Mouse (Mus musculus) C2C12 (cell line): ENCODE data around the gene Usf3. TPM values are rescaled to one million over a fixed set of nuclear protein-coding genes. Genes with fewer than 3 reads are reported as not detected.
A peak's percentile ranks its signal among the peaks of the same experiment; 100 is the strongest.

ENCODE experiments used
- H3K27me3 ChIP-seq: one replicate; pipeline ENCODE4 v1.6.1; 2011; ENCODE audit not compliant: control insufficient read depth, insufficient read depth, insufficient read length
- H3K36me3 ChIP-seq: one replicate; pipeline ENCODE4 v1.6.1; 2011; ENCODE audit not compliant: control insufficient read depth, insufficient read depth
- H3K4me3 ChIP-seq: one replicate; pipeline ENCODE4 v1.5.1; 2011; ENCODE audit warnings: mild to moderate bottlenecking, control low read depth; ENCODE audit not compliant: poor library complexity, insufficient read depth, severe bottlenecking
- H3K79me2 ChIP-seq: one replicate; pipeline ENCODE4 v1.6.1; 2011; ENCODE audit not compliant: control insufficient read depth, insufficient read depth
- H3K79me3 ChIP-seq: one replicate; pipeline ENCODE4 v1.6.1; 2011; ENCODE audit warnings: low read depth, control low read depth
- H3ac ChIP-seq: one replicate; pipeline ENCODE3; 2011; ENCODE audit warnings: low read depth; ENCODE audit not compliant: control insufficient read depth, insufficient read length
- CEBPB ChIP-seq: IDR thresholded peaks from one replicate; pipeline ENCODE4 v1.6.1; 2011; ENCODE audit warnings: low read depth, mild to moderate bottlenecking, control low read depth, moderate library complexity
- CTCF ChIP-seq: IDR thresholded peaks from one replicate; pipeline ENCODE4 v1.5.1; 2011; ENCODE audit not compliant: control insufficient read depth, insufficient read depth, insufficient read length
- FOSL1 ChIP-seq: IDR thresholded peaks from one replicate; pipeline ENCODE4 v1.8.0; 2011; ENCODE audit warnings: mild to moderate bottlenecking, low read length; ENCODE audit not compliant: poor library complexity, insufficient read depth, severe bottlenecking
- MAX ChIP-seq: IDR thresholded peaks from one replicate; pipeline ENCODE4 v1.6.1; 2011; ENCODE audit warnings: mild to moderate bottlenecking, control low read depth
- MYOD1 ChIP-seq: IDR thresholded peaks from one replicate; pipeline ENCODE4 v1.6.1; 2011; ENCODE audit warnings: low read depth; ENCODE audit not compliant: control insufficient read depth, insufficient read length
- MYOG ChIP-seq: IDR thresholded peaks from one replicate; pipeline ENCODE4 v1.6.1; 2011; ENCODE audit not compliant: control insufficient read depth, insufficient read length; ENCODE audit errors: extremely low read depth
- USF1 ChIP-seq: IDR thresholded peaks from one replicate; pipeline ENCODE4 v1.6.1; 2011; ENCODE audit warnings: low read depth, mild to moderate bottlenecking, control low read depth, moderate library complexity
- polyA plus RNA-seq: library from polyadenylated mRNA; unstranded; fragments of >200 nt; fragmentation: generic; extraction: Trizol; gene quantifications from one replicate; pipeline ENCODE4 v1.2.1, GENCODE M21; 2012; ENCODE audit warnings: missing spikeins

Usf3 gene
- polyA plus RNA-seq, 1 experiment: 2.2 TPM

GRCm38 (mm10) chr16:44168990-44169389 is 4.1 kb upstream of the Usf3 start:
- Histone ChIP-seq H3K4me3 (no peak overlapping the region), H3K79me2 (peaks cover 4% of the 10 kb centered on the region)
- TF ChIP-seq CTCF (no peak), MYOG (no peak), MAX (no peak)

GRCm38 (mm10) chr16:44172297-44173154 is 520 bp upstream of the Usf3 start:
- Histone ChIP-seq H3K79me2 (peaks cover 30% of the 10 kb centered on the region), H3K36me3 (no peaks in the 10 kb centered on the region), H3K27me3 (no peaks in the 10 kb centered on the region), H3K79me3 (peaks cover 2% of the 10 kb centered on the region), H3K4me3 (peak overlapping the region; percentile 34), H3ac (peak overlapping the region; percentile 59)
- TF ChIP-seq CTCF (no peak), CEBPB (no peak), MYOG (no peak), MAX (no peak), MYOD1 (no peak), USF1 (no peak), FOSL1 (no peak)

More at GRCm38 (mm10) chr16:44168990-44169389, 4.1 kb upstream of the Usf3 start:
- H3ac ChIP-seq: no peak overlapping the region
- H3K27me3 ChIP-seq: no peaks in the 10 kb centered on the region
- H3K36me3 ChIP-seq: no peaks in the 10 kb centered on the region
- no peaks in the 10 kb centered on the region for H3K79me3 ChIP-seq

- H3K4me3 ChIP-seq: peak overlapping the region; percentile 64
- TF ChIP-seq MYOG: no peak
- no peak for TF ChIP-seq MAX
- TF ChIP-seq FOSL1: no peak
- no peak for TF ChIP-seq CEBPB
- TF ChIP-seq USF1: no peak
- no peak for TF ChIP-seq CTCF
- TF ChIP-seq MYOD1: no peak
- peaks cover 2% of the 10 kb centered on the region for H3K79me3 ChIP-seq
- H3K36me3 ChIP-seq: no peaks in the 10 kb centered on the region
- H3ac ChIP-seq: peak overlapping the region; percentile 89
- H3K27me3 ChIP-seq: no peaks in the 10 kb centered on the region
- peaks cover 37% of the 10 kb centered on the region for H3K79me2 ChIP-seq
Observed at GRCm38 (mm10) chr16:44173966-44174530, 1.0 kb downstream of the Usf3 start.

GRCm38 (mm10) chr16:44175001-44175400 is 2.0 kb downstream of the Usf3 start:
- no peak for TF ChIP-seq CEBPB
- no peak for TF ChIP-seq FOSL1
- TF ChIP-seq MYOG: no peak
- no peak for TF ChIP-seq MYOD1
- no peak overlapping the region for H3K4me3 ChIP-seq

GRCm38 (mm10) chr16:44176511-44176910 is 3.5 kb downstream of the Usf3 start:
- no peak for TF ChIP-seq USF1
- no peak for TF ChIP-seq MYOD1
- no peak for TF ChIP-seq MAX
- TF ChIP-seq FOSL1: no peak
- TF ChIP-seq CTCF: no peak
- no peak for TF ChIP-seq MYOG
- TF ChIP-seq CEBPB: no peak
- Histone ChIP-seq H3K79me2 (peaks cover 37% of the 10 kb centered on the region), H3K79me3 (peaks cover 2% of the 10 kb centered on the region), H3K36me3 (no peaks in the 10 kb centered on the region), H3ac (no peak overlapping the region), H3K4me3 (no peak overlapping the region), H3K27me3 (no peaks in the 10 kb centered on the region)

More at GRCm38 (mm10) chr16:44175001-44175400, 2.0 kb downstream of the Usf3 start:
- peaks cover 2% of the 10 kb centered on the region for H3K79me3 ChIP-seq
- no peaks in the 10 kb centered on the region for H3K27me3 ChIP-seq
- no peak overlapping the region for H3ac ChIP-seq
- H3K79me2 ChIP-seq: peaks cover 37% of the 10 kb centered on the region
- H3K36me3 ChIP-seq: no peaks in the 10 kb centered on the region
